Mouse (Mus musculus) embryonic facial prominence, embryonic 12.5 days (tissue): ENCODE results near the gene Hormad1. TPM values are rescaled to one million over a fixed set of nuclear protein-coding genes. Genes with fewer than 3 reads are reported as not detected.

ENCODE experiments used
- polyA plus RNA-seq: library from polyadenylated mRNA; unstranded; fragments of >200 nt; fragmentation: Nextera tagmentation; extraction: Ambion mirVana; gene quantifications from 2 replicates; pipeline ENCODE4 v1.2.1, GENCODE M21; 2016

The Hormad1 gene
- polyA plus RNA-seq, 1 experiment from 2014 or later: not detected

Other genes with a start within 250 kb of the Hormad1 start
- gene Cers2, start 244.9 kb upstream of the Hormad1 start, polyA plus RNA-seq: 155 and 156 TPM in 2 replicates
- gene Setdb1, start 202.5 kb upstream of the Hormad1 start, polyA plus RNA-seq: 61.8 and 63.6 TPM in 2 replicates
- gene 4930558C23Rik, start 156.8 kb upstream of the Hormad1 start, polyA plus RNA-seq: not detected in 2 replicates
- 51.5 and 53.6 TPM in 2 replicates for gene Arnt, start 125.3 kb upstream of the Hormad1 start, polyA plus RNA-seq
- gene Ctsk, start 60.4 kb upstream of the Hormad1 start, polyA plus RNA-seq: 20.2 and 25.7 TPM in 2 replicates
- 8.7 and 9.4 TPM in 2 replicates for gene Ctss, start 32.9 kb upstream of the Hormad1 start, polyA plus RNA-seq
- gene Golph3l, start 29.3 kb downstream of the Hormad1 start, polyA plus RNA-seq: 30.4 and 34.8 TPM in 2 replicates
- 85.4 and 85.7 TPM in 2 replicates for gene Ensa, start 65.3 kb downstream of the Hormad1 start, polyA plus RNA-seq
- gene Mcl1, start 99.1 kb downstream of the Hormad1 start, polyA plus RNA-seq: 69.8 and 74.0 TPM in 2 replicates
- gene Adamtsl4, start 128.2 kb downstream of the Hormad1 start, polyA plus RNA-seq: 1.5 and 1.6 TPM in 2 replicates
- gene Ecm1, start 179.9 kb downstream of the Hormad1 start, polyA plus RNA-seq: 6.4 and 8.0 TPM in 2 replicates
- gene Tars2, start 200.5 kb downstream of the Hormad1 start, polyA plus RNA-seq: 49.6 and 52.2 TPM in 2 replicates